14 mouse cellular contexts compared by ENCODE assay signal in the genomic region with DNA sequence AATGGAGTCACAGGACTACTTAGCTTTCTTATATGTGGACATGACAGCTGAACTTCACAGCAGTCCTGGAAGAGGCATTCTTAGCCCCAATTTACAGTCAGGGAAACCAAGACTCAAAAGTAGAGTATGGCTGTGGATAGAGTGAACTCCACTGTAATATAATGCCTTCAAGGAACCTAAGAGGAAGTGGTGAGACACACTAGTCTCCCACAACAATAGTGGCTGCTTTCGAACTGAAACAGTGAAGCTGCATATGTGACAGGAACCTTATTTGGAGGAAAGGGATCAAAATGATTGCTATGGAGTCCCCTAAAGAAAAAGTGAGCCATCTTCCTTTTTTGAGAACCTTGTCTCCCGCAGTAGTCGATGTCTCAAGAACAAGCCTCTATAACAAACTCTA.
"Had no signal": no experiment of that assay in that cellular context is flagged by ENCODE, and none has a peak within 500 bp of the region (broad histone marks: within the 10 kb centered on the region; RNA-seq: fewer than 3 reads in every experiment).

No protein-coding gene starts in this region.

- ATAC-seq: hindbrain, postnatal 0 days; intestine, embryonic 16.5 days had no signal

- DNase-seq: gastrocnemius, postnatal 14 days; gastrocnemius, postnatal 36 days; heart, adult 18-20 months; heart, postnatal 10 days; heart, postnatal 4 days; kidney, adult 11 months; kidney, adult 8-10 months; kidney, postnatal 10 days; kidney, postnatal 25 days; kidney, postnatal 4 days; liver; liver, embryonic 13.5 days had no signal
